Mouse (Mus musculus) lung, postnatal 14 days (tissue): ENCODE measurements around the gene Cmtm4.

Experiments
- DNase-seq: peaks from one replicate; pipeline ENCODE4 v3.0.0; 2021

The Cmtm4 gene

DNA sequence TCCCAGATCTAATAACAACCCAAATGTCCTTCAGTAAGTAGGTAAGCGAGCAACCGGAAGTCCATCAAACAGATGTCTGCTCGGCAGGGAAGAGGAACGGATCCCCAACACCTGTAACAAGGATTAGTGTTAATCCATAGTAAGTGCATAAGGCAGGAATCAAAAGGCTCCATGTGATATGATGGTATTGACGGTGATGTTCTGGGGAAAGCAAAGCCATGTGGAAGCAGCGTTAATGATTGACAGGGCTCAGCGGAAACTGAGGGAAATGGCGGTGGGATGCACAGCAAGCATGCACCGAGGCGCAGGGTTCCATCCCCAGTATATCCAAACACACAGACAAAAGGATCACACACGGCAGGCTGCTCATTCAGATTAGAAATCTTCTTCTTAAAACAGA is 21.3 kb downstream of the Cmtm4 start:
- DNase-seq = no peak

DNA sequence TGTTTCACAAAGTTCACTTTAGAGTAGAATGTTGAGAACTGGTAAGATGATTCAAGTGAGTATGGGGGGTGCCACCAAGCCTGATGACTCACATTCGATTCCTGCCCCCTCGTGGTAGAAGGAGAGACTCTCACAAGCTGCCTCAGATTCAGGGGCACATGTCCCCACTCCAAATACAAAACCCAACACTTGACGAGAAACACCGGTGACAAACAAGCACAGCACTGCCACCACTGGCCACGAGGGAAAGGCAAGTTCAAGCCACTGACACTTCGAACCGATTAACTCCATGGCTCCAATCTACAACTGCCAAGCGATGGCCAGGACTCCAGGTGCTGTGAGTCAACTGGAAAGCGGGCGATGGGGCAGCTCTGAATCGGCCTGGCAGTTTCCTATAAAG is 21.8 kb downstream of the Cmtm4 start:
- peak; percentile 19 for DNase-seq

DNA sequence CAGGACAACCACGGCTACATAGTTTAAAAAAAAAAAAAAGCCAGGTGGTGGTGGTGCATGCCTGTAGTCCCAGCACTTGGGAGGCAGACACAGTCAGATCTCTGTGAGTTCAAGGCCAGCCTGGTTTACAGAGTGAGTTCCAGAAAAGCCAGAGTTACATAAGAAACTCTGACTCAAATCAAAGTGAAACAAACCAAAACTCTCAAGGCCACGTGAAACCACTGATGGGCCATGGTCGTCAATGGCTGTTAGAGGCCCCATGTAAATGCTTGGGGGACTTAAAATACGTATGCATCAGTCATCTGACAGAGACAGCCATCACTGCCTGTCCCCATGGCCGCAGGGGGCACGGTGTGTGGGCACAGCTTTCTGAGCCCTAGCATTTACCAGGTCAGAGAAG is 24.5 kb downstream of the Cmtm4 start:
- DNase-seq = no peak

DNA sequence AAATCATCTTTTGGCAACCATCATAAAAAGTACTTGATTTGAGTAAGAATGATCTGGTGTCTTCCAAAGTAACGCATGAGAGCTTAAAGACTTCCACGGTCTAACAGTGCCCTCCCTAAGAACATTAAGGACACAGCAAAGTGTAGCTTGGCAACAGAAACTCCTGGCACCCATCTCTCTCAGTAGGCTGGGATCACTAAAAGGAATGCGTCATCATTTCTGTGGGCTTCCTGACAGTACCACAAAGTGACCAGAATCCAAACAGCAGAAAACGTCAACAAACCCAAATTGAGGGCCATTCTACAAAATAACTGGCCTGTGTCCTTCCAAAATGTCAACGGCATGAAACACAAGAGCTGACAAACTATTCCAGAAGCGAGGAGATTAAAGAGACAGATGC is 25.5 kb downstream of the Cmtm4 start:
- DNase-seq = peak; percentile 18

DNA sequence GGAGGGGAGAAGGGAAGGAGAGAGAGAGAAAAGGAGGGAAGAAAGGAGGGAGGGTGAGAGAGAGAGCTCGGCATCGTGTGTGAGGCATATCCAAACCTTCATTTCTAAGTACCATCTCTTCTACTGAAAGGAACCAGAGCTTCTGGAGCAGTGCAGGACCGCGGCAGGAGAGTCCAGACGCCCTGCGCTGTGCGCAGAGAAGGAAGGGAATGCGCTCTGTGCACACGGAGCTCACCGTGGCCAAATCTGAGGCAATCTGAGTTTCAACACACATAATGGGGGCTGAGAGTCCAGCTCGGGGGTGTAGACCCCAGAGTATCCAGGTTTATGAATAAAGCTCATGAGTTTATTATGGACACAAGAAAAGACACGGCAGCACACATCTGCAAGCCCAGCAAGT is 26.0 kb downstream of the Cmtm4 start:
- no peak for DNase-seq

DNA sequence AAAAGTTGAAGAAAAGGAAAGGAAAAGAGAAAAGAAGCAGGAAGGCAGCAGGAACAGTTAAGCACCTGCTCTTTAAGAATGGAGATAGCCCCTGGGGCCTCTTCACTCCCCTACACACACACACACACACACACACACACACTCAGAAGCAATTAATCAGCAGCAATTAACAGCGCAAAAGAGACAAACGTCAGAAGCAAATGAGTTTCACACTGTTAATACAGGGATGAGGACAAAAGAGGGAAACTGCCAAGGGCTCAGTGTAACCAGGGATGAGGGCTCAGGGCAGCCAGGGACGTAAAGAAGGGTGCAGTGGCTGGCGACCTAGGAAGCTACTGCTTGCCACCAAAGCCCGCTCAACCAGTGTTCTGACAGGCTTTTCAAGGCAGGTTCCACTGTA is 28.2 kb downstream of the Cmtm4 start:
- DNase-seq = no peak

DNA sequence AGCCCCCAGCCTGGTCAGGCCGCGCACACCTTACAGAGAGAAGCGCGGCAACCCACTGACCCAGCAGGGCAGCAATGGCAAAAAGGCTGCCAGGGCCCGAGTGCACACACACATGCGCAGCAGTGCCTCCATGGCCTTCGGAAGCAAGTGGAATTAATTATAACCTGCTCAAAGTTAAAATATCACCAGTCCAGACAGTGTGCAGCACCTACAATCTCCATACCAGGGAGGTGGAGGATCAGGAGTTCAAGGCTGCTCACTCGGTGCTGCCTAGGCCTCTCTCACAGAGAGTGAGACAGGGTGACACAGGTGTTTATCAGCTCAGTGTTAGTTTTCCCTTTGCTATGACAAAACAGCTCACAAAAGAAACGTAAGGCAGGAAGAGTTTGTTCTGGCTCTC is 29.9 kb downstream of the Cmtm4 start:
- DNase-seq = no peak

DNA sequence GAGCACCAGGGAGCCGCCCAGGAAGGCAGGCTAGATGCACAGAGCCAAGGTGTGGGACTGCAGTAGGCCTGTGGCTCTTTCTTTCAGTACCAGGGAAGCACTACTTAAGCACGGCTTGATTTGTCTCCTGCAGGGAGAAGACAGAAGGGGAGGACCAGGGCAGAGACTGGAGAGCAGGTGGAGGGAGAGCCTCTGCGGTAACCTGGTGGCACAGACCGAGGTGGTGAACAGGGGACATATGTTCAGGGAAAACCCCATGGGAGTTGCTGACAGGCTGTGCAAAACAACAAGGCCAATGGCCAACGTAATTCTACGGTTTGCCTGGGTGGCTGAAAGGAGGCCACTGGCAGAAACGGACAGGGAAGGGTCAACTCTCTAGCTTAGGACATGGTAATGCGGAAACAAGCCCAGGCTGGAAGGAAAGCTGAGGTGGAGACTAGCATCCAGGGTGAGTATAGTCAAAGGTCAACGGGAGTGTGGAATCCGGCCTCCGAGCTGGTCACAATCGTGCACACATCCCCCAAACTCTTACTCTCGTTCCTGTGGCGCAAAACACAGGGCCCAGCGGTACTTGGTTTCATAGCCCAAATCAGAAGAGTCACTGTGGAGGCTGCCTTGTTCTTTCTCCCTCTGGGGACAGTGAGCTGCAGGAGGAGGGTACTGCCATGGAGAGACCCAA is 35.7 kb downstream of the Cmtm4 start:
- no peak for DNase-seq

DNA sequence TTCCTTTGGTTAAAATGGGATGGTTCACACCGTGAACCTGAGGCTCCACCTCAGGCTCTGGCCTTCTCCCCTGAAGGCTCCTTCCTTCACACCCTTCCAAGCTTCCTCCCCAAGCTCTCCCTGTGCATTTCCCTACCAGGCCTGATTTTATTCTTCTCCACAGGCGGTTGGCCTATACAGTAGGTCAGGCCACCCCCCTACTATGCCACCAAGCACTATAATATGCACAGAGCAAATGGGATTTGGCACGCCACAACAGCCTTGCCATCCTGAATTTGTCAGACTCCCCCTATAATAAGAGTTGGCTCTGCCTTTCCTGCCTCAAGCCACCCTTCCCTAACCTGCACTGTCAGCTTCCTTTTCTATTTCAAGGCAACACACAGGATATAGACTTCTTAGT is 37.0 kb downstream of the Cmtm4 start:
- DNase-seq = no peak

DNA sequence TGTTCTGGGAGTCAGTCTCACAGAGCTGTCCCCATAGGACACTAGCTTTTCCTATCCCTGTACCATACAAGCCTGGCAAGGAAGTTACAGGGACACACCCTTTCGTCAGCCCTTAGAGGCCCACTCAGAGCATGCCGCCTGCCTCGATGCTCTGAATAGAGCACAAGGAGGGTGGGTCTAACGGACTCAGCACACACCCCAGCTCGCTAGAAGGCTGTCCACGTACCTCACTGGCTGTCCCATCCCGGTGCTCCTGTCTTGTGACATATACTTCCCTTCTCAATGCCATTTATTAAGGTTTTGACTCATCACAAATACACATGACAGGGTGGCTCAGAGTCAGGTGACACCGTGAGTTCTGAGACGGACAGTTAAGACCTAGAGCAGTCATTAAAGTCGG is 41.1 kb downstream of the Cmtm4 start:
- DNase-seq = no peak

DNA sequence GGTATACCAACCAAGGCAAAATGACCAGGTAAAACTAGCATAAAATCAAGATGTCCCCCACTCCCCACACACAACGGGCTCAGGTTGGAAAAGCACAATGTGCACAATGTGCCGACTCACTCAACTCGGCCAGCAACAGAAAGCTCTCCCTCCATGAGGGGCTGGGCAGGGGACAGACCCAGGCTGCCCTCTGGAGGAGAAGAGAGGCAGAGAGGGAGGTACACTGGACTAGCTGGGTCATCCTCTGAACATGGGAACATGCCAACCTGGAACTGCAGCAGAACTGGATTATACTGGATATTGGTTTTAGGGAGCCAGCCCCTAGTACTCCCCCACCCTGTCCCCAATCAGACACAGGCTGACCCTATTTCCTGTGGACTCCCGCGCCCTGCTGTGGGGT is 42.4 kb downstream of the Cmtm4 start:
- no peak for DNase-seq

DNA sequence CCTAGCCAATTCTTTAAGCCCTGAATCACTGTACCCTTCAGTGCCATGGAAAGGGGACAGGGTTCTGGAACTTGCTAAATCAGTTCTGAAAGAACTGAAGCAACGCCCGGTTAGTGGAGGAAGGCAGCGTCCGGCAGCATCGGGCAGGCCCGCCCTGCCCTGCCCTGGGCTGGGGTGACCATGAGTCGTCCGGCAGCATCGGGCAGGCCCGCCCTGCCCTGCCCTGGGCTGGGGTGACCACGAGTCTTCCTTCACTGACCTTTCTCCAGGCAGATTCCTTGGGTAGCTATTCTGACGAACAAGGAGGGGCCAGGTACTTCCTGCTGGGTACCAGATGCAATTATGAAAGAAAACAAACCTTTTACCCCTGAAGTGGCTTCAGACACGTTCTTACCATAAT is 45.6 kb downstream of the Cmtm4 start:
- no peak for DNase-seq

DNA sequence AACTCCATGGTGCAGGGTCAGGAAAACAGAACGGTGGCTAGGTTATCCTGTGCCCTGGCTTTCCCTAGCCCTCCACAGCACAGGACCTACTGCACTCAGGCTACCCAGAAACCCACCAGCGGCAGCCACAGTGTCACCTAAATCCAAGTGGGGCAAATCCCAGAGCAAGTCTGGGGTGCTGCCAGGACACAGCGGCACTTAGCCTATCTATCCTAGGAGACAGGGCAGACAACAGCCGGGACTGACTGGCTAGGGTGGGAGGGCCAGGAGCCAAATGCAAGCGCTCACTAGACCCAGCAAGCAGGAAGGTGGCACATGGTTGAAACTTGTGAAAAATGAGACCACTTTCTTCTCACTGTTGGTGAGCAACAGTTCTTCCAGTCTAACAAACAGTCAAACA is 46.6 kb downstream of the Cmtm4 start:
- DNase-seq = no peak

DNA sequence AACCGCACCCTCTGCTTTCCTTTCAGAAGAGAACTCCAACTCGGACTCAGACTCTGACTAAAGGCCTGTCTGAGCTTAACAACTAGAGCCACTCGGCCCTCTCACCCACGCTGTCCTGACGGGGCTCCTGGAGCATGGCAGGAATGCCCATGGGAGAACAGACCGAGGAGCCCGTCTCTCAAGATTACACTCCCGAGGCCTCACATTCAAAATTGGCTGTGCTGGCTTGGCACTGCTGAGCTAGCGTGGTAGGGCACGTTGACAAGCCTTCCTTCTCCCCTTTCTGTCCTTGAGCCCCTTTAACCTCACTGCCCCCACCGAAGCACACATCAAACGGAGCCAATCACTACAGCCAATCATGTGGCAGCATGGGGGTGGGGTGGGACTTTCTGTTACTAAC is 48.9 kb downstream of the Cmtm4 start:
- no peak for DNase-seq

DNA sequence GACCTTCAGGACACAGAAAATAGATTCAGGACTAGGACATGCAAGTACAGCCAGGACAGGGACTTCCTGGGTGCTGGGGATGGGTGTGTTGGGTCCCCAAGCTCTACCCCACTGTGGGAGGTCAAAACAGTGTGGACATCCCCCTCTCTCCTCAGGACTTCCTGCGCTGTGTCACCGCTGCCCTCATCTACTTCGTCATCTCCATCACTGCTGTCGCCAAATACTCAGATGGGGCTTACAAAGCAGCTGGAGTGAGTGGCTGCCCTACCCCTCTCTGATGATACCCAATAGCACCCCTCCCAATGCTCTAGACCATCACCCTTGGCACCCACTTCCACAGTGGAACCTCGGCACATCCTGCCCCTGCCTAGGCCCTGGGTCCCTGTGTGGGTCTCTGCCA is 51.0 kb downstream of the Cmtm4 start:
- DNase-seq = no peak

DNA sequence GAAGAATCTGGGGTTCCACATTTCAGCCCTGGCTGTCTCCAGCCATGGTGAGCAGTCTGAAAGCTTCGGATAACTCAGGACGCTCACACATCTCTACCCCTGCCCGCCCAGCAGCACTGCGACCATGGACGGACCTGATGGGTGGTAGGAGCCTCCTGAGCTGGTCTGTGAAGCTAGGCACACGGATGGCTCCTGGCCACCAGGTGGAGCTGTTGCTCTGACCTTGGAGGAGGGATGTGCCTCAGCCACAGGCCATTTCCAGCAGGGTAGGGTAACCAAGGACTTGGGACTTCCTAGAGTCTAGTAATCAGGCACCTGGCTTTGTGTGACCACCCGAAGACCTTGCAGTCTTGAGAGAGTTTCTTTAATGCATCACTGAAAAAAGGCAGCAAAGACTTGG is 51.6 kb downstream of the Cmtm4 start:
- peak; percentile 92 for DNase-seq

DNA sequence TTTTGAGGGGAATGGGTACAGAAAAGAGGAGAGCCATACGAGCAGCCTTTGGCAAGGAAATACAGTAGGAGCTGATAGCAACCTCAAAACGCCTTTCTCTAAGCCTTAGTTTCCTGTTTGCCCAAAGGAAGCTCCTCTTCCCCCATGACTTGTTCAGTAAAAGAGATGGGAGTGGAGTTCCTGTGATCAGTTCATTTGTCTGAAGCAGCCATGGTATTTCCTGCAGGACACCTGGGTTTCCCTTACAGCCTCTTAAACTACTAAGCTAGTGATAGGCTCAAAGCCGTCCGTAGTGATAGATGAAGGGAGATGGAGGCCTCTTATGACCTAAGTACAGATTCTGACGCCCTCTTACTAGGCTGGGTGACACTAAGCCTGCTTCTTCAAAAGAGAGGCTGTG is 53.2 kb downstream of the Cmtm4 start:
- no peak for DNase-seq

DNA sequence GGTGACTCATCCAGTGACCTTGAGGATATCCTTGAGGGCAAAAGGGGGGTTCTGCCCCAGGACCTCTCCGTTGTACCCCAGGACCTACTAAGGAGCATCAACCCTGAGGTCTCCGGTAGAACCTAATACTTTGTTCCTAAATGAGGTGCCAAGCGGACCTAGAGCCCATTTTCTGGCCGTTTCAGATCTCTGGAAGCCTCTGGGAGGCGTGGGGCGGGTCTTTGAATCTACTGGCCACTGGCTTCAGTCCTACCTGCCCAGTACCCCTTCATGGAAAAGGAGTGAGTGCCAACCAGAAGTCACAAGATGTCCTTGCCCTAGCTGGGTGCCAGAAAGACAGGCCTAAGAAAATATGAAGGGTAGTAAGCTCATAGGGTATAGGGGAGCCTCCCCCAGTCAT is 53.9 kb downstream of the Cmtm4 start:
- no peak for DNase-seq

DNA sequence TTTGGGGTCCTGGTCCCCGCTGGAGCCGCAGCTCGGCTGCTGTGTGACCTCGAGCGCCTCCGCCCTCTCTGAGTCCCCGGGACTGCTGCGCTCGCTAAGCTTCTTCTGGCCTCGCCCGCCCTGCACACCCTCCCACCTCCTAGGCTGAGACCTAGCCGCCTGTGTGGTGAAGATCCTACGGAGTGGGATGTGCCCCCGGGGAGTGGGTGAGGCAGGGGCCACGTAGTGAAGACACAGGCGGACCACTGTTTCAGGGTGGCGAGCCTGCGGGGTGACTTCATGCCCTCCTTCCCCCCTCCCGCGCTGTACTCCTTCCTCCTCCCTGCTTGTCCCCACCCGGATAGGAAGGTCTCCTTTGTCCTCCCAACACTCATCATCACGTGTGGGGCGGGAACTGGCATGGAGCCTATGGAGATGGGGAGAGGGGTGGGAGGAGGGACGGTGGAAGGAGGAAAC is 54.5 kb downstream of the Cmtm4 start:
- peak; percentile 82 for DNase-seq

DNA sequence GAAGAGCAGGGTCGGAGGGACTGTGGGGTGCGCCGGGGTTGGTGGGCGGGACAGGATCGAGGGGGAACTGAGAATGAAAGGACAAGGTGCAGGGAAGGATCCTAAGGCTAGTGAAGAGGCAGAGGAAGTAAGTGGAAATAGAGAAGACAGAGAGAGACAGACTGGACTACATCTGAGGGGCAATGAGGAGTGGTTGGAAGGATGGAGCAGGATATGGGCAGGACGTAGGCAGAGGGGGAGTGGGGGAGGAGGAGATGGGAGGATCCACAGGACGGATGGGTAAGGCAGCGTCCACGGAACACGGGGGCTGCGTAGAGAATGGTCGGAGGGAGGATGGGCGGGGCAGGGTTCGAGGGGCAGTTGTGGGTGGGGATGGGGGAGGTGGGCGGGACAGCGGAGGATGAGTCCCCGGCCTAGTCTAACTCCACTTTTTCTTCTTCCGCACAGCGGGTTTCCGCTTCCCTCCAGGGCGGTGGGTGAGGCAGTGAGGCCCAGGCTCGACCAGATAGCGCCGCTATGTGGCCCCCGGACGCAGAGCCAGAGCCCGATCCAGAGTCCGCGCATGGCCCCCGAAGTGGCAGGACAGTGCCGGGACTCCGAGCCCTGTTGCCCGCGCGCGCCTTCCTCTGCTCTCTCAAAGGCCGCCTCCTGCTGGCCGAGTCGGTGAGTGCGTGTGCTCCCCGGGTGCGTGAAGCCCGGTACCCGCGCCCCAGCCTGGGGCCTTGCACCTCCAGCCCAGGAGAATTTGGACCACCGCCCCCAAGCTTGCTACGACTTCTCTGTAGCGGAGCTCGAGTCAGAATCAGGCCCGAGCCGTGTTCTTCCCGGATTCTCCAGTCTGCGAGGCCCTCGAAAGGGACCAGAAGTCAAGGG is 55.1 kb downstream of the Cmtm4 start:
- DNase-seq = peak; percentile 83

DNA sequence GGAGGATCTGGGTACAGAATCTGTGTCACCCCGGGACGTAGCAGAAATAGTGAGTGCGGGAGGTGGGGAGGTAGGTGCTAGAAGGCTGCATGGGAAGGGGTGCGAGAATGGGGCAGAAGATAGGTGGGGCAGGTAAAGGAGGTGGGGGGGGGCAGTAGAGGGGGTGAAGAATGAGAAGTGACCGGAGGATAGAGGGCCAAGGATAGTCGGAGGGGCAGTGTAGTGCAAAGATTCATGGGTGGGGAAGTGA is 55.7 kb downstream of the Cmtm4 start:
- DNase-seq = no peak

DNA sequence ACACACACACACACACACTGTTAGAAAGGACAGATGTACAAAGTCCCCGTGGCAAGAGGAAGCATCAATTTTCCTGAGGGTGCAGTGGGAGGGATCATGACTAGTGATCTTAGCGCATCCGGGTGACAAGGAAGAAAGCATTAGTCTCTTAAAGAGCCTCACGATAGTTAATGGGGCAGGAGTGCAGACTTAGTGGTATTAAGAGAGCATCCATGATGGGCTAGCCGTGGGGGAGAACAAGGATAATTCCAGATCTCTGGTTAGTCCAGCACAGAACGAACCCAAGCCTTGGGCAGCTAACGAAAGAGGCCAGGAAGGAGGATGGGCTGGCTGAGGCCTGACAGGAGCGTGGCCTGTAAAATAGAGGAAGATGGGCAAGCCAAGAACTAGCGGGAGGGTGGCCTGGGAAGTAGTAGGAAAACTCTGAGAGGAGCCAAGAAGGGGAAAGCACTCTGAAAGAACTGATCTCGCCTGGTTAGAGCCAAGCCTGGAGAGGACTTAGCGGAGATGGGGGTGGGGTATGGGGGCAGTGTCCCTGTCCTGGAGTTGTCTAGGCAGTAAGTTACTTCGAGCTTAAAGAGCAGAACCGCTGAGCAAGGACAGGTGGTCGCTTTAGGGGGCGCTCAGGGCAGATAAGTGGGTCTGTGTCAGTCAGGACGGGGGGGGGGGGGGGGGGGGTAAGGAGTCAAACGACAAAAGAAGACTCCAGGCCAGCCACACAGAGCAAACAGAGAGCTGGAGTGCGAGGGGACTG is 56.2 kb downstream of the Cmtm4 start, which contains the start of gene Cmtm3:
Gene Cmtm3, plus strand, starts transcription at position 182 of the 754 bp plus-strand sequence.
- peak; percentile 21 for DNase-seq

DNA sequence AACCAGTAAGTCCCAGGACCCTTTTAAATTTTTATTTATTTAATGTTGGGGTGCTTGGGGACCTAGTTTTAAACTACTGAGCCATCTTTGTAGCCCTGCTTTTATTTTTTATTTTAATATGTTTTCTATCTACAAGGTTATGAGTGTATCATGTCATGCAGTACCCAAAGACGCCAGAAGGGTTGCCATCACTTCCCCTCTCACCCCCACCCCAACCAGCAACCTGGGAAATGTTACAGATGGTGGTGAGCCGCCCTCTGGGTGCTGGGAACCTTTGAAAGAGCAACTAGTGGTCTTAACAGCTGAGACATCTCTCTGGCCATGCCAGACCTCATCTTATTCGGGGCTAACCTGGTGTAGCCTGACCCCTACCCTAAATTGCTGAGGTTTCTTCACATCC is 57.7 kb downstream of the Cmtm4 start:
- no peak for DNase-seq

DNA sequence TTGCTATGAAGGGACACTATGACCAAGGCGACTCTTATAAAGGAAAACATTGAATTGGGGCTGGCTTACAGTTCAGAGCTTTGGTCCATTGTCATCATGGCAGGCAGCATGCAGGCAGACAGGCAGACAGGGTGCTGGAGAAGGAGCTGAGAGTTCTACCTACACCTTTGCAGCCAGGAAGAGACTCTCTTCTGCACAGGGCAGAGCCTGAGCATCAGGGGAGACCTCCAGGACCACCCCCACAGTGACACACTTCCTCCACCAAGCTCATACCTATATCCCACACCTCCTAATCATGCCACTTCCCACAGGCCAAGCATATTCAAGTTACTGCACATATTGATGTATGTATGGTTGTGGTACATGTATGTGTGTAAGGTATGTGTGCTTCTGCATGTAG is 58.8 kb downstream of the Cmtm4 start:
- no peak for DNase-seq
